In genomic region chr15:99469067-99469466, GRCm38 (mm10) we compare ENCODE assay signal across 8 mouse cellular contexts. TPM values are rescaled to one million over a fixed set of nuclear protein-coding genes. Genes with fewer than 3 reads are reported as not detected.
DNase-seq lines count a peak whose midpoint lies in the region; TF ChIP-seq lines count a peak whose summit lies in the region.
"Had no signal": no experiment of that assay in that cellular context is flagged by ENCODE, and none has a peak within 500 bp of the region (broad histone marks: within the 10 kb centered on the region; RNA-seq: fewer than 3 reads in every experiment).

No protein-coding gene starts in this region.

- WGBS in small intestine, adult 2 months, result 34% methylated on average over 3 of the region's 3 CpGs

- H3K27me3 ChIP-seq in small intestine, adult 2 months (ENCODE audit: control insufficient read depth, insufficient read depth, low read length), result no peaks in the 10 kb centered on the region
- H3K27me3 ChIP-seq: liver, embryonic 15.5 days had no signal

- H3K27ac ChIP-seq in layer of hippocampus, adult 2 months, result no peak overlapping the region
- H3K27ac ChIP-seq in small intestine, adult 2 months (ENCODE audit: insufficient read depth, low read depth, low read length), result no peak overlapping the region
- H3K27ac ChIP-seq: liver, embryonic 15.5 days had no signal

- H3K4me3 ChIP-seq in layer of hippocampus, adult 2 months, result no peak overlapping the region
- H3K4me3 ChIP-seq in small intestine, adult 2 months (ENCODE audit: low read depth, low read length), result no peak overlapping the region
- H3K4me3 ChIP-seq: liver, embryonic 15.5 days had no signal

- no peaks in the 10 kb centered on the region for H3K4me1 ChIP-seq in small intestine, adult 2 months (ENCODE audit: control insufficient read depth, insufficient read depth, insufficient read length, low read length)

- peak; percentile 72 for DNase-seq in CD4-positive helper T cell, adult 2 months (ENCODE audit: low read depth, low spot score)
- DNase-seq in ES-CJ7 (ENCODE audit: low read depth, low spot score), result peak; percentile 90
- DNase-seq in cerebellum, adult 11-12 months, result peak; percentile 76
- peak; percentile 81 for DNase-seq in gastrocnemius, adult 18-20 months (ENCODE audit: low spot score)
- DNase-seq in layer of hippocampus, adult 2 months (ENCODE audit: low spot score in 2 of 2), result peak; percentile 69 to 85
- peak; percentile 85 for DNase-seq in lung, postnatal 25 days (ENCODE audit: low spot score)

- TF ChIP-seq POLR2A in small intestine, adult 2 months (IDR thresholded peaks at IDR 0.05; ENCODE audit: low read depth, low read length), result no peak

- peak; percentile 94 for TF ChIP-seq CTCF in layer of hippocampus, adult 2 months (conservative IDR thresholded peaks at IDR 0.05)
- TF ChIP-seq CTCF in small intestine, adult 2 months (IDR thresholded peaks at IDR 0.05; ENCODE audit: extremely low read depth, insufficient read length, insufficient replicate concordance, low read depth, low read length), result peak; percentile 57; the same call in 1 of the 2 replicates

- H3K36me3 ChIP-seq in small intestine, adult 2 months (ENCODE audit: control insufficient read depth, insufficient read depth, low read length), result no peaks in the 10 kb centered on the region; the same call in 1 of the 2 replicates

RNA-seq across cellular contexts. Expression of gene Bcdin3d, which starts 5.5 kb away (rescaled TPM):
- 1 to 10 TPM; 4.2 to 5.1 TPM for total RNA-seq in gastrocnemius, adult 18-20 months (2021)
- total RNA-seq in layer of hippocampus, adult 2 months (2021), result 1 to 10 TPM; 4.0 to 5.5 TPM
- polyA plus RNA-seq in small intestine, adult 2 months (2012; rRNA removed), result 2.7 and 5.2 TPM in 2 replicates

RNA-seq across cellular contexts. Expression of gene Nckap5l, which starts 11.5 kb away (rescaled TPM):
- total RNA-seq in gastrocnemius, adult 18-20 months (2021), result 1 to 10 TPM; 1.6 to 1.9 TPM
- total RNA-seq in layer of hippocampus, adult 2 months (2021), result 10 to 100 TPM; 17.1 to 18.5 TPM
- 1.8 and 3.1 TPM in 2 replicates for polyA plus RNA-seq in small intestine, adult 2 months (2012; rRNA removed)

RNA-seq across cellular contexts. Expression of gene Faim2, which starts 58.9 kb away (rescaled TPM):
- under 1 TPM in 1 of 2 experiments, not detected in 1; 0.12 TPM for total RNA-seq in gastrocnemius, adult 18-20 months (2021)
- 100 to 1,000 TPM; 394 to 431 TPM for total RNA-seq in layer of hippocampus, adult 2 months (2021)
- polyA plus RNA-seq in small intestine, adult 2 months (2012; rRNA removed), result 1.3 and 1.7 TPM in 2 replicates

Comparison
In these comparisons a context has a peak if more than half of its experiments do, and no peak if none do; other contexts are left out.
1. RNA of gene Nckap5l, which starts 11.5 kb away (total RNA-seq): 17.1 to 18.5 TPM in layer of hippocampus, adult 2 months; 1.6 to 1.9 TPM in gastrocnemius, adult 18-20 months; every median in the first group is over 4 times any median in the second.
2. RNA of gene Faim2, which starts 58.9 kb away (total RNA-seq): 394 to 431 TPM in layer of hippocampus, adult 2 months; 0.12 TPM in gastrocnemius, adult 18-20 months; every median in the first group is over 100 times any median in the second.
3. Peak in every context shown above with its lines, with median percentiles within 50 percentile points of each other: DNase-seq.